Mouse (Mus musculus): ENCODE data around the gene Efl1.

- no peak for TF ChIP-seq POLR2A (IDR thresholded peaks at IDR 0.05; ENCODE audit: insufficient read length, low read depth)
- TF ChIP-seq MYOD1 (IDR thresholded peaks at IDR 0.05; ENCODE audit: control insufficient read depth in 1 of 3, insufficient read length in 2 of 3, low read depth in 2 of 3) = no peak
- no peak for TF ChIP-seq TCF12 (IDR thresholded peaks at IDR 0.05; ENCODE audit: insufficient read depth, poor library complexity, severe bottlenecking)
- no peak for TF ChIP-seq POLR2AphosphoS2 (IDR thresholded peaks at IDR 0.05; ENCODE audit: insufficient read length, low read depth)
- no peak for TF ChIP-seq USF1 (IDR thresholded peaks at IDR 0.05; ENCODE audit: low read depth)
- TF ChIP-seq REST (IDR thresholded peaks at IDR 0.05; ENCODE audit: insufficient read depth, insufficient read length) = no peak
- TF ChIP-seq MYOG (IDR thresholded peaks at IDR 0.05; ENCODE audit: control insufficient read depth in 1 of 3, insufficient read depth in 1 of 3, insufficient read length in 2 of 3, low read depth in 2 of 3) = no peak
- no peak for TF ChIP-seq CEBPB (IDR thresholded peaks at IDR 0.05; ENCODE audit: insufficient read depth, poor library complexity, severe bottlenecking)
- TF ChIP-seq E2F4 (IDR thresholded peaks at IDR 0.05; ENCODE audit: insufficient read depth) = no peak
- TF ChIP-seq MAX (IDR thresholded peaks at IDR 0.05; ENCODE audit: low read depth) = no peak
Measured at GRCm38 (mm10) chr7:82679901-82680300, 31.5 kb downstream of the Efl1 start.
